Mouse (Mus musculus): Measurements from ENCODE around the gene Tmem129.

DNA sequence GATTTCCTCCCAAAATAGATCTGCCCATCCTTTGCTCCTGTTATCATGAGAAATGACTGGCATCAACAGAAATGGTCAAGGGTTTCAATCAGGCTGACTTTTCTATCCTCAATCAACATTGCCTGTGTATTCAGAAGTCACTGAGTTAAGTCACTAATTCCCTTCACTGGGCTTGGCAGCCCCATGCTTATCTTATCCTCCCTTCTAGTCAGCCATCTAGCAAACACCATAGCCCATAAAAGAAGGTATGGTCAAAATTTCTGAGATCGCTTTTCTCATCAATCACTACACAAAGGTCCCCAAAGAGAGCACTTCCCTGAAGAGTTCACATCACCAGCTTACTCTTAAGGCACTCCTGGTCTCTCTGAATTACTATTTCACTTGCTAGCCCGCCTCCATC lies 7.2 kb downstream of the Tmem129 start:
- no peak for TF ChIP-seq CTCF (IDR thresholded peaks at IDR 0.05; ENCODE audit: borderline replicate concordance, extremely low read depth, insufficient read depth, insufficient read length)
- no peak for TF ChIP-seq POLR2A (IDR thresholded peaks at IDR 0.05; ENCODE audit: borderline replicate concordance, extremely low read depth, insufficient read depth, insufficient read length, poor library complexity, severe bottlenecking)
